Mouse (Mus musculus) lung, embryonic 16.5 days (tissue): ENCODE data around the gene Rpl9-ps1. TPM values are rescaled to one million over a fixed set of nuclear protein-coding genes. Genes with fewer than 3 reads are reported as not detected.

ENCODE experiments used
- ATAC-seq: fragments of 200-750 bp; cut with Nextera tagmentation; 2 replicates; pipeline ENCODE4 v1.8.0; 2017; ENCODE audit warnings: low read depth, mild to moderate bottlenecking, moderate library complexity
- H3K27ac ChIP-seq: fragments of 300-500 bp; sonication (generic); 2 replicates; pipeline ENCODE4 v1.5.1; 2014; ENCODE audit warnings: mild to moderate bottlenecking, control low read depth, low read length
- H3K27me3 ChIP-seq: fragments of 300-500 bp; sonication (generic); 2 replicates; pipeline ENCODE4 v1.6.1; 2014; ENCODE audit warnings: low read depth, low read length, mixed read lengths; ENCODE audit not compliant: control insufficient read depth, insufficient read depth
- H3K36me3 ChIP-seq: fragments of 300-500 bp; sonication (generic); 2 replicates; pipeline ENCODE4 v1.6.1; 2014; ENCODE audit warnings: low read length; ENCODE audit not compliant: control insufficient read depth, insufficient read depth
- H3K4me1 ChIP-seq: fragments of 300-500 bp; sonication (generic); replicated peaks from 2 replicates; pipeline ENCODE4 v1.6.1; 2014; ENCODE audit warnings: low read length, mixed read lengths; ENCODE audit not compliant: control insufficient read depth, insufficient read depth
- H3K4me2 ChIP-seq: fragments of 300-500 bp; sonication (generic); 2 replicates; pipeline ENCODE4 v1.6.1; 2014; ENCODE audit warnings: low read depth, low read length, control low read depth
- H3K4me3 ChIP-seq: fragments of 300-500 bp; sonication (generic); 2 replicates; pipeline ENCODE4 v1.5.1; 2014; ENCODE audit warnings: mild to moderate bottlenecking, low read length, control low read depth
- H3K9ac ChIP-seq: fragments of 300-500 bp; sonication (generic); 2 replicates; pipeline ENCODE4 v1.6.1; 2014; ENCODE audit warnings: low read length, control low read depth
- H3K9me3 ChIP-seq: fragments of 300-500 bp; sonication (generic); 2 replicates; pipeline ENCODE4 v1.6.1; 2016; ENCODE audit warnings: low read length; ENCODE audit not compliant: control insufficient read depth
- WGBS: fragments of 180-500 bp; shearing (Covaris S2); extraction: QIAGEN DNeasy Blood & Tissue Kit; methylation state at CpG from one replicate; pipeline ENCODE4 v1.1.7; 2014; 5-methylcytosine and 5-hydroxymethylcytosine counted together
- polyA plus RNA-seq: library from polyadenylated mRNA; unstranded; fragments of >200 nt; fragmentation: Nextera tagmentation; extraction: Ambion mirVana; gene quantifications from 2 replicates; pipeline ENCODE4 v1.2.1, GENCODE M21; 2015

The Rpl9-ps1 gene
- polyA plus RNA-seq, 1 experiment from 2014 or later, result not detected

GRCm38 (mm10) chr11:83649305-83649841, 4.0 kb upstream of the Rpl9-ps1 start, which contains the start of gene Ccl3:
TSS of gene Ccl3 (minus strand) at chr11:83649355.
- Histone ChIP-seq H3K9ac (no peak within 1 kb of the TSS), H3K9me3 (no peaks in the 10 kb centered on the region), H3K27ac (no peak within 1 kb of the TSS), H3K27me3 (no peaks in the 10 kb centered on the region), H3K4me2 (no peak within 1 kb of the TSS), H3K4me1 (no peaks in the 10 kb centered on the region), H3K36me3 (no peaks in the 10 kb centered on the region), H3K4me3 (no peak within 1 kb of the TSS)
- ATAC-seq, result no peak
- WGBS, result 64% methylated on average over 8 of the region's 8 CpGs

- H3K4me2 ChIP-seq, result no peak overlapping the region
- H3K9me3 ChIP-seq, result no peaks in the 10 kb centered on the region
- no peak overlapping the region for H3K4me3 ChIP-seq
- no peaks in the 10 kb centered on the region for H3K27me3 ChIP-seq
- H3K27ac ChIP-seq, result no peak overlapping the region
- no peaks in the 10 kb centered on the region for H3K36me3 ChIP-seq
- no peak overlapping the region for H3K9ac ChIP-seq
- no peak for ATAC-seq
- WGBS, result 93% methylated on average over 6 of the region's 6 CpGs
- no peaks in the 10 kb centered on the region for H3K4me1 ChIP-seq
Measured at GRCm38 (mm10) chr11:83646356-83647149, 1.1 kb upstream of the Rpl9-ps1 start.

GRCm38 (mm10) chr11:83641216-83641615, 4.2 kb downstream of the Rpl9-ps1 start:
- Histone ChIP-seq H3K4me3 (no peak overlapping the region), H3K9ac (no peak overlapping the region), H3K27me3 (no peaks in the 10 kb centered on the region), H3K27ac (no peak overlapping the region), H3K4me1 (no peaks in the 10 kb centered on the region), H3K4me2 (no peak overlapping the region), H3K9me3 (no peaks in the 10 kb centered on the region), H3K36me3 (no peaks in the 10 kb centered on the region)
- no peak for ATAC-seq
- 66% methylated on average over 2 of the region's 2 CpGs for WGBS

- Histone ChIP-seq H3K9me3 (no peaks in the 10 kb centered on the region), H3K4me2 (no peak overlapping the region), H3K9ac (no peak overlapping the region), H3K4me1 (no peaks in the 10 kb centered on the region), H3K36me3 (no peaks in the 10 kb centered on the region), H3K27me3 (no peaks in the 10 kb centered on the region), H3K4me3 (no peak overlapping the region), H3K27ac (no peak overlapping the region)
- no peak for ATAC-seq
- WGBS, result 61% methylated on average over 5 of the region's 5 CpGs
Measured at GRCm38 (mm10) chr11:83640141-83640540, 5.3 kb downstream of the Rpl9-ps1 start.

GRCm38 (mm10) chr11:83639533-83639932, 5.9 kb downstream of the Rpl9-ps1 start:
- Histone ChIP-seq H3K4me1 (no peaks in the 10 kb centered on the region), H3K4me2 (no peak overlapping the region), H3K4me3 (no peak overlapping the region), H3K9me3 (no peaks in the 10 kb centered on the region), H3K9ac (no peak overlapping the region), H3K27ac (no peak overlapping the region), H3K27me3 (no peaks in the 10 kb centered on the region), H3K36me3 (no peaks in the 10 kb centered on the region)
- WGBS, result 59% methylated on average over 3 of the region's 3 CpGs
- no peak for ATAC-seq

DNA sequence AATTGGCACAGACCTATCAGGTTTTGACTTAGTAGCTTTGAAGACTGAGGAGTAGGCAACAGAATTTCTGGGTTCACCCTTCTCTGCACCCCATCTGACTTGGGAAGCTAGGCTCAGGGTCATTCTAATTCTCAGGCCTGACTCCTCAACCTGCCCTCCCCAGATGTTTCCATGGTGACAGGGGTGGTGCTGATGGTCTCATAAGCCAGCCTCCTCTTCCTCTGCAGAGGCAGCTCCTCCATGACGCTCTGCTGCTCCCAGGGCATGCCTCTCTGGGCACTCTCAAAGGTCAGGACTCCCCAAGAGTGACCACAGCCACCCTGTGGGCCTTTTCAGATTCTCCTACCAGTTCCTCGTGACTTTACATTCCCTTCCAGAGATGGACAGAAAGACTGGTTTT, 6.5 kb downstream of the Rpl9-ps1 start:
- H3K27ac ChIP-seq, result no peak overlapping the region
- H3K36me3 ChIP-seq, result no peaks in the 10 kb centered on the region
- no peaks in the 10 kb centered on the region for H3K27me3 ChIP-seq
- no peak overlapping the region for H3K4me2 ChIP-seq
- no peak overlapping the region for H3K9ac ChIP-seq
- H3K4me3 ChIP-seq, result no peak overlapping the region
- WGBS, result 49% methylated on average over 2 of the region's 2 CpGs
- no peaks in the 10 kb centered on the region for H3K9me3 ChIP-seq
- no peaks in the 10 kb centered on the region for H3K4me1 ChIP-seq
- ATAC-seq, result no peak

GRCm38 (mm10) chr11:83636742-83637235, 8.6 kb downstream of the Rpl9-ps1 start:
- WGBS, result 70% methylated on average over 1 of the region's 1 CpGs
- ATAC-seq, result no peak
- Histone ChIP-seq H3K4me3 (no peak overlapping the region), H3K4me1 (no peaks in the 10 kb centered on the region), H3K9ac (no peak overlapping the region), H3K36me3 (no peaks in the 10 kb centered on the region), H3K27me3 (no peaks in the 10 kb centered on the region), H3K9me3 (no peaks in the 10 kb centered on the region), H3K27ac (no peak overlapping the region), H3K4me2 (no peak overlapping the region)

DNA sequence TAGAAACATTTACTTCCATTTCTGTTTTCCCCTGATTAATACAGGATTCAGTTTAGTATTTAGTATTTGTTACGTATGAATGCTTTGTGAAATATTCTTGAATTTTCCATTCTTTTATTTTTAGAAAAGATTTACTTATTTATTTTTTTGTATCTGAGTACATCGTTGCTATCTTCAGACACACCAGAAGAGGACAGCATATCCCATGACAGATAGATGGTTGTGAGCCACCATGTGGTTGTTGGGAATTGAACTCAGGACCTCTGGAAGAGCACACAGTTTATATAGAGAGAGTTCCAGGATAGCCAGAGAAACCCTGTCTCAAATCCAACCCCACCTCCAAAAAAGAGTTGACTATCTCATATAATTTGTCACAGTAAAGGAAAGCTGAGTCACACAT, 10.5 kb downstream of the Rpl9-ps1 start:
- H3K36me3 ChIP-seq, result no peaks in the 10 kb centered on the region
- 93% methylated on average over 2 of the region's 2 CpGs for WGBS
- H3K9ac ChIP-seq, result no peak overlapping the region
- no peaks in the 10 kb centered on the region for H3K4me1 ChIP-seq
- H3K4me3 ChIP-seq, result no peak overlapping the region
- no peak overlapping the region for H3K27ac ChIP-seq
- no peak overlapping the region for H3K4me2 ChIP-seq
- H3K9me3 ChIP-seq, result no peaks in the 10 kb centered on the region
- ATAC-seq, result no peak
- no peaks in the 10 kb centered on the region for H3K27me3 ChIP-seq

DNA sequence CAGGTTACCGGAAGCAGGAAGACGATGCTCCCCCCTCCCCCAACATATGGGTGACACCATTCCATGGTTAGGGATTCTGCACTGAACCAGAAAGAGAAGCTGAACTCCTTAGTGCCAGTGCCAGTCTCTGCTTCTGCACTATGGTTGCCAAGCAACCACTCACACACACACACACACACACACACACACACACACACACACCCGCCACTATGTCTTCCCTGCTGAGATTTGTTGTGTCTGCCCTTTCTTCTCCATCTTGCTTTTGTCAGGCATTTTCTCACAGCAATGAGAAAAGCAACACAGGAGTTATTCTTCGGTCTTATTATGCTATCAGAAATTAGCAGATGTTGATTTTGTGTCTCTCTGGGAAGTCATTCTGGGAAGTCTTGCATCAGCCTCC, 11.0 kb downstream of the Rpl9-ps1 start:
- H3K4me1 ChIP-seq, result no peaks in the 10 kb centered on the region
- H3K9ac ChIP-seq, result no peak overlapping the region
- no peak overlapping the region for H3K27ac ChIP-seq
- WGBS, result 64% methylated on average over 4 of the region's 4 CpGs
- H3K9me3 ChIP-seq, result no peaks in the 10 kb centered on the region
- no peaks in the 10 kb centered on the region for H3K36me3 ChIP-seq
- H3K4me2 ChIP-seq, result no peak overlapping the region
- no peak for ATAC-seq
- no peaks in the 10 kb centered on the region for H3K27me3 ChIP-seq
- H3K4me3 ChIP-seq, result no peak overlapping the region
